Mouse (Mus musculus) forebrain, embryonic 13.5 days (tissue): ENCODE measurements around the gene Cacng8. TPM values are rescaled to one million over a fixed set of nuclear protein-coding genes. Genes with fewer than 3 reads are reported as not detected.

Experiments used
- ATAC-seq: fragments of 200-750 bp; cut with Nextera tagmentation; 2 replicates; pipeline ENCODE4 v1.8.0; 2017
- H3K27ac ChIP-seq: fragments of 300-500 bp; sonication (generic); 2 replicates; pipeline ENCODE4 v1.5.1; 2015; ENCODE audit warnings: inconsistent platforms, mild to moderate bottlenecking, moderate library complexity
- H3K27me3 ChIP-seq: fragments of 300-500 bp; sonication (generic); 2 replicates; pipeline ENCODE4 v1.6.1; 2015; ENCODE audit warnings: mild to moderate bottlenecking, inconsistent platforms
- H3K36me3 ChIP-seq: fragments of 300-500 bp; sonication (generic); 2 replicates; pipeline ENCODE4 v1.6.1; 2015; ENCODE audit warnings: mild to moderate bottlenecking, inconsistent platforms; ENCODE audit not compliant: poor library complexity, severe bottlenecking
- H3K4me1 ChIP-seq: fragments of 300-500 bp; sonication (generic); 2 replicates; pipeline ENCODE4 v1.6.1; 2015; ENCODE audit warnings: inconsistent platforms
- H3K4me2 ChIP-seq: fragments of 300-500 bp; sonication (generic); 2 replicates; pipeline ENCODE4 v1.6.1; 2015; ENCODE audit warnings: inconsistent platforms, mild to moderate bottlenecking, moderate library complexity
- H3K4me3 ChIP-seq: fragments of 300-500 bp; sonication (generic); 2 replicates; pipeline ENCODE4 v1.5.1; 2015; ENCODE audit warnings: mild to moderate bottlenecking, inconsistent platforms
- H3K9ac ChIP-seq: fragments of 300-500 bp; sonication (generic); 2 replicates; pipeline ENCODE4 v1.6.1; 2015; ENCODE audit warnings: mild to moderate bottlenecking, inconsistent platforms
- H3K9me3 ChIP-seq: fragments of 300-500 bp; sonication (generic); replicated peaks from 2 replicates; pipeline ENCODE4 v1.6.1; 2016; ENCODE audit warnings: inconsistent platforms
- WGBS: fragments of 180-500 bp; shearing (Covaris S2); methylation state at CpG from one replicate; pipeline ENCODE4 v1.1.7; 2015; 5-methylcytosine and 5-hydroxymethylcytosine counted together
- microRNA-seq: library from miRNA; unstranded; fragments of <30 nt; microRNA quantifications from one replicate; pipeline ENCODE4, GENCODE M21; 2016
- polyA plus RNA-seq: library from polyadenylated mRNA; unstranded; fragments of >200 nt; fragmentation: Nextera tagmentation; extraction: Ambion mirVana; gene quantifications from 2 replicates; pipeline ENCODE4 v1.2.1, GENCODE M21; 2015

The Cacng8 gene
- polyA plus RNA-seq, 1 experiment from 2014 or later: 12.6 TPM

DNA sequence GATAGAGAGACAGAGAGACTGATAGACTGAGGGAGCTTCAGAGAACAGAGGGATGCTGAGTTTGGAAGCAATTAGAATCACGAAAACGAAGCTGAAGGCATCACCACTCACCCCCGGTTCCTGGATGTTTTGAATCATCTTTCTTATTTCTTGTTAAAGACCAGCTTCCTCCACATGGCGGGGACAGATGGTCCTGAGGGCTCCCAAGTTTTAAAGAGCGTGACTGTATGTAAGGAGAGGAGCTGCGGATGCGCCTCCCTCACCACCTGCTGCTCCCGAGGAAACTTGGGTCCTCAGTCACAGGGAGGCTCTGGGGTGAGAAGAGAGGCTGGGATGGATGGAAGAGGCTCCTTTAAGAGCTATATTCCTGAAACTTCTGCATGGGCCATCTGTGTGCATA, 69.8 kb downstream of the Cacng8 start:
- Histone ChIP-seq H3K36me3 (no peaks in the 10 kb centered on the region), H3K4me3 (no peak overlapping the region), H3K9ac (no peak overlapping the region), H3K27me3 (no peaks in the 10 kb centered on the region), H3K4me1 (no peaks in the 10 kb centered on the region), H3K9me3 (no peaks in the 10 kb centered on the region), H3K4me2 (no peak overlapping the region), H3K27ac (no peak overlapping the region)
- WGBS: 85% methylated on average over 8 of the region's 8 CpGs
- ATAC-seq: no peak

DNA sequence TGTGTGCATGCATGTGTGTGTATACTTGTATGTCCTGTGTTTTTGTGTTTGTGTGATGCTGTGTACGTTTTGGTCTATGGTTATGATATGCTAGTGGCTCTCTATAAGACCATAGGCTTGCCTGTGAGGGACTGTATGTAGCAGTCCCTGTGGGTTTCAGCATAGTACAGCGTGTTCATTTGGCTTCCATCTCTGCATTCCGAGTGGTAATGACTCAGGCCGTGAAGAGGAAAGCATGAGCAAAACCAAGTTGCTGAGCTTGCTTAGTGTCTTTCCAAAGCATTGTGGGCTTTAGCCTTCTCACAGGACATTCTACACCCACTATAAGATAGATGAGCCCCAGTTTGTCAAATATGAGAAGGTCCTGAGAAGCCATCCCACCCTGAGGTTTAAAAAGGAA, 72.8 kb downstream of the Cacng8 start:
- ATAC-seq: no peak
- no peak overlapping the region for H3K4me3 ChIP-seq
- H3K9ac ChIP-seq: no peak overlapping the region
- no peaks in the 10 kb centered on the region for H3K36me3 ChIP-seq
- H3K27ac ChIP-seq: no peak overlapping the region
- H3K9me3 ChIP-seq: no peaks in the 10 kb centered on the region
- H3K4me1 ChIP-seq: no peaks in the 10 kb centered on the region
- H3K4me2 ChIP-seq: no peak overlapping the region
- no peaks in the 10 kb centered on the region for H3K27me3 ChIP-seq
- 87% methylated on average over 4 of the region's 4 CpGs for WGBS

Small RNA genes within 50 kb of the gene (microRNA-seq; reads per million reads assigned to microRNA genes)
- gene Gm23450: 38.9 reads per million, percentile 39 among the genes with 10 or more reads in this experiment

Other genes with a start within 250 kb of the Cacng8 start
- gene AU018091, start 221.5 kb upstream of the Cacng8 start, polyA plus RNA-seq: not detected in 2 replicates
- gene Nlrp12, start 140.9 kb upstream of the Cacng8 start, polyA plus RNA-seq: not detected in 2 replicates
- 14.6 and 16.3 TPM in 2 replicates for gene Myadm, start 101.6 kb upstream of the Cacng8 start, polyA plus RNA-seq
- gene Prkcg, start 101.5 kb upstream of the Cacng8 start, polyA plus RNA-seq: 0.62 and 0.77 TPM in 2 replicates
- gene Cacng7, start 57.7 kb upstream of the Cacng8 start, polyA plus RNA-seq: 4.6 TPM in 2 replicates
- gene Cacng6, start 33.5 kb downstream of the Cacng8 start, polyA plus RNA-seq: not detected in 2 replicates
- gene Tarm1, start 111.9 kb downstream of the Cacng8 start, polyA plus RNA-seq: not detected in 2 replicates
- gene Oscar, start 225.5 kb downstream of the Cacng8 start, polyA plus RNA-seq: 0.27 and 0.34 TPM in 2 replicates
- gene Ndufa3, start 226.7 kb downstream of the Cacng8 start, polyA plus RNA-seq: 452 and 481 TPM in 2 replicates
- 31.3 and 33.1 TPM in 2 replicates for gene Tfpt, start 239.2 kb downstream of the Cacng8 start, polyA plus RNA-seq
- 134 and 149 TPM in 2 replicates for gene Prpf31, start 239.3 kb downstream of the Cacng8 start, polyA plus RNA-seq